Mouse (Mus musculus): Measurements from ENCODE around the gene Dohh. TPM values are rescaled to one million over a fixed set of nuclear protein-coding genes. Genes with fewer than 3 reads are reported as not detected.

The Dohh gene
- polyA plus RNA-seq, 1 experiment from 2014 or later: 61.4 TPM

Small RNAs within 50 kb of the gene (microRNA-seq; reads per million reads assigned to microRNA genes)
- gene Mir1191b (ENCODE audit: borderline number of aligned reads): 1.2 reads per million
- not detected for gene Mir6913 (ENCODE audit: borderline number of aligned reads)

Other genes starting within 250 kb of the Dohh start
- gene Zbtb7a, start 249.2 kb upstream of the Dohh start, polyA plus RNA-seq (2014; fragmentation: Nextera tagmentation; extraction: Ambion mirVana): 24.1 and 25.9 TPM in 2 replicates
- gene Pias4, start 216.5 kb upstream of the Dohh start, polyA plus RNA-seq (2014; fragmentation: Nextera tagmentation; extraction: Ambion mirVana): 33.2 and 35.6 TPM in 2 replicates
- gene Eef2, start 207.8 kb upstream of the Dohh start, polyA plus RNA-seq (2014; fragmentation: Nextera tagmentation; extraction: Ambion mirVana): 549 and 578 TPM in 2 replicates
- 53.4 and 58.3 TPM in 2 replicates for gene Dapk3, start 201.4 kb upstream of the Dohh start, polyA plus RNA-seq (2014; fragmentation: Nextera tagmentation; extraction: Ambion mirVana)
- gene 4930442H23Rik, start 200.6 kb upstream of the Dohh start, polyA plus RNA-seq (2014; fragmentation: Nextera tagmentation; extraction: Ambion mirVana): not detected in 2 replicates
- gene Nmrk2, start 182.4 kb upstream of the Dohh start, polyA plus RNA-seq (2014; fragmentation: Nextera tagmentation; extraction: Ambion mirVana): 1.2 and 1.7 TPM in 2 replicates
- gene Atcay, start 153.6 kb upstream of the Dohh start, polyA plus RNA-seq (2014; fragmentation: Nextera tagmentation; extraction: Ambion mirVana): 2.3 and 2.4 TPM in 2 replicates
- gene Zfr2, start 151.3 kb upstream of the Dohh start, polyA plus RNA-seq (2014; fragmentation: Nextera tagmentation; extraction: Ambion mirVana): 6.5 and 9.7 TPM in 2 replicates
- gene Matk, start 131.5 kb upstream of the Dohh start, polyA plus RNA-seq (2014; fragmentation: Nextera tagmentation; extraction: Ambion mirVana): 4.9 and 5.4 TPM in 2 replicates
- 196 and 206 TPM in 2 replicates for gene Mrpl54, start 117.5 kb upstream of the Dohh start, polyA plus RNA-seq (2014; fragmentation: Nextera tagmentation; extraction: Ambion mirVana)
- 56.0 and 61.4 TPM in 2 replicates for gene Apba3, start 117.5 kb upstream of the Dohh start, polyA plus RNA-seq (2014; fragmentation: Nextera tagmentation; extraction: Ambion mirVana)
- gene Tjp3, start 92.8 kb upstream of the Dohh start, polyA plus RNA-seq (2014; fragmentation: Nextera tagmentation; extraction: Ambion mirVana): 8.1 and 9.9 TPM in 2 replicates
- gene Pip5k1c, start 91.5 kb upstream of the Dohh start, polyA plus RNA-seq (2014; fragmentation: Nextera tagmentation; extraction: Ambion mirVana): 48.4 and 56.3 TPM in 2 replicates
- gene Cactin, start 63.3 kb upstream of the Dohh start, polyA plus RNA-seq (2014; fragmentation: Nextera tagmentation; extraction: Ambion mirVana): 27.0 and 27.5 TPM in 2 replicates
- gene Tbxa2r, start 55.7 kb upstream of the Dohh start, polyA plus RNA-seq (2014; fragmentation: Nextera tagmentation; extraction: Ambion mirVana): 6.7 and 8.7 TPM in 2 replicates
- gene Gipc3, start 41.2 kb upstream of the Dohh start, polyA plus RNA-seq (2014; fragmentation: Nextera tagmentation; extraction: Ambion mirVana): 0.04 and 0.14 TPM in 2 replicates
- 66.8 and 78.7 TPM in 2 replicates for gene Hmg20b, start 33.9 kb upstream of the Dohh start, polyA plus RNA-seq (2014; fragmentation: Nextera tagmentation; extraction: Ambion mirVana)
- 6.8 and 9.8 TPM in 2 replicates for gene Mfsd12, start 26.9 kb upstream of the Dohh start, polyA plus RNA-seq (2014; fragmentation: Nextera tagmentation; extraction: Ambion mirVana)
- 0.31 and 0.71 TPM in 2 replicates for gene 4930404N11Rik, start 18.6 kb upstream of the Dohh start, polyA plus RNA-seq (2014; fragmentation: Nextera tagmentation; extraction: Ambion mirVana)
- 69.5 and 90.1 TPM in 2 replicates for gene Fzr1, start 5.9 kb upstream of the Dohh start, polyA plus RNA-seq (2014; fragmentation: Nextera tagmentation; extraction: Ambion mirVana)
- gene Gm48551, start within 50 bp of the Dohh start, polyA plus RNA-seq (2014; fragmentation: Nextera tagmentation; extraction: Ambion mirVana): 2.4 and 2.6 TPM in 2 replicates
- 0.77 and 0.88 TPM in 2 replicates for gene Gm48552, start 4.6 kb downstream of the Dohh start, polyA plus RNA-seq (2014; fragmentation: Nextera tagmentation; extraction: Ambion mirVana)
- 3.9 and 4.1 TPM in 2 replicates for gene Smim24, start 8.6 kb downstream of the Dohh start, polyA plus RNA-seq (2014; fragmentation: Nextera tagmentation; extraction: Ambion mirVana)
- 100.0 and 103 TPM in 2 replicates for gene Nfic, start 71.2 kb downstream of the Dohh start, polyA plus RNA-seq (2014; fragmentation: Nextera tagmentation; extraction: Ambion mirVana)
- 1.4 and 1.9 TPM in 2 replicates for gene Celf5, start 98.3 kb downstream of the Dohh start, polyA plus RNA-seq (2014; fragmentation: Nextera tagmentation; extraction: Ambion mirVana)
- 64.7 and 82.4 TPM in 2 replicates for gene Ncln, start 112.0 kb downstream of the Dohh start, polyA plus RNA-seq (2014; fragmentation: Nextera tagmentation; extraction: Ambion mirVana)
- gene S1pr4, start 115.7 kb downstream of the Dohh start, polyA plus RNA-seq (2014; fragmentation: Nextera tagmentation; extraction: Ambion mirVana): 0.65 and 0.73 TPM in 2 replicates
- gene Gna15, start 139.8 kb downstream of the Dohh start, polyA plus RNA-seq (2014; fragmentation: Nextera tagmentation; extraction: Ambion mirVana): 3.1 and 4.5 TPM in 2 replicates
- 87.7 and 88.4 TPM in 2 replicates for gene Gna11, start 160.8 kb downstream of the Dohh start, polyA plus RNA-seq (2014; fragmentation: Nextera tagmentation; extraction: Ambion mirVana)
- 387 and 412 TPM in 2 replicates for gene Aes, start 175.1 kb downstream of the Dohh start, polyA plus RNA-seq (2014; fragmentation: Nextera tagmentation; extraction: Ambion mirVana)
- 30.2 and 39.4 TPM in 2 replicates for gene Tle2, start 190.1 kb downstream of the Dohh start, polyA plus RNA-seq (2014; fragmentation: Nextera tagmentation; extraction: Ambion mirVana)
- gene Tle6, start 216.6 kb downstream of the Dohh start, polyA plus RNA-seq (2014; fragmentation: Nextera tagmentation; extraction: Ambion mirVana): 17.1 and 17.8 TPM in 2 replicates
- gene BC025920, start 221.8 kb downstream of the Dohh start, polyA plus RNA-seq (2014; fragmentation: Nextera tagmentation; extraction: Ambion mirVana): 0.20 and 0.61 TPM in 2 replicates
- gene Sirt6, start 243.4 kb downstream of the Dohh start, polyA plus RNA-seq (2014; fragmentation: Nextera tagmentation; extraction: Ambion mirVana): 24.4 and 29.0 TPM in 2 replicates
- gene Ankrd24, start 244.1 kb downstream of the Dohh start, polyA plus RNA-seq (2014; fragmentation: Nextera tagmentation; extraction: Ambion mirVana): 7.2 and 7.3 TPM in 2 replicates

Data from embryonic facial prominence, embryonic 14.5 days (tissue).